Comparison of ENCODE assay signal across 15 mouse cellular contexts in the genomic region with DNA sequence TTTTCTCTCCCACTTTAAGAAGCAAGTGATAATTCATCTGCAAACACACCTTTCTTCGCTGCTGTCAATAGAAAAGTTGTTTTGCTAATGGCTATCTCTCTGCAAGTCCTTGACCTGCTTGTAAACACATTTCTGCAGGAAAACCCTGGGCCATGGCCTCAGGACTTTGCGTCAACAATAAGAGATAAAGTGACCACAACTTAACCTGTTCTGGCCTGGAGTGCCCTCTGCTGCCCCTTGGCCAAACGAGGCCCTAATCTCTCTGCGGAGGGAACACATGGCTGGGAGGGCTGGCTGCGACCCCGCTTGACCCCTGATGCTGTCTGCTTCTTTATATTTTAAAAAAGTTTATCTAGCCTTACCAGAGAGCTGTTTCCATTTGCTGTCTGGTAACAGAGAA.
DNase-seq lines count a peak whose midpoint lies in the region; ATAC-seq and TF ChIP-seq lines count a peak whose summit lies in the region.
"Had no signal": no experiment of that assay in that cellular context is flagged by ENCODE, and none has a peak within 500 bp of the region (broad histone marks: within the 10 kb centered on the region; RNA-seq: fewer than 3 reads in every experiment).

No protein-coding gene starts in this region.

- H3K36me3 ChIP-seq in kidney, adult 2 months (ENCODE audit: control insufficient read depth, insufficient read depth, low read length): no peaks in the 10 kb centered on the region
- H3K36me3 ChIP-seq in kidney, embryonic 16.5 days (ENCODE audit: insufficient read depth, low read length): no peaks in the 10 kb centered on the region
- H3K36me3 ChIP-seq: hindbrain, embryonic 15.5 days; liver, embryonic 15.5 days; midbrain, embryonic 15.5 days had no signal

- DNase-seq in kidney, adult 2 months: peak; percentile 64
- peak; percentile 4 for DNase-seq in adipocyte (ENCODE audit: low spot score)
- peak; percentile 68 for DNase-seq in embryo, embryonic 10.5 days (ENCODE audit: low spot score)
- peak; percentile 60 to 63 for DNase-seq in kidney, postnatal 36 days
- DNase-seq in layer of hippocampus, postnatal 25 days (ENCODE audit: extremely low spot score in 1 of 2, low spot score in 1 of 2): no peak
- DNase-seq in heart, postnatal 36 days: no peak
- DNase-seq: cerebellum, adult 8-10 months; lung, postnatal 36 days; right cerebral cortex, adult 18-20 months had no signal

- intact Hi-C loops in heart, postnatal 36 days (cut with DNase I): no loop called here

- no peak overlapping the region for H3K4me3 ChIP-seq in kidney, adult 2 months (ENCODE audit: insufficient read depth, low read depth, low read length)
- no peak overlapping the region for H3K4me3 ChIP-seq in kidney, embryonic 16.5 days (ENCODE audit: low read length)
- H3K4me3 ChIP-seq: layer of hippocampus, adult 2 months; liver, embryonic 15.5 days; midbrain, embryonic 15.5 days had no signal

- WGBS in kidney, adult 2 months: 42% methylated on average over 6 of the region's 6 CpGs
- WGBS in kidney, embryonic 16.5 days: 27% methylated on average over 6 of the region's 6 CpGs

- H3K27me3 ChIP-seq in kidney, adult 2 months (replicated peaks; ENCODE audit: control insufficient read depth, insufficient read depth, low read length): no peaks in the 10 kb centered on the region
- no peaks in the 10 kb centered on the region for H3K27me3 ChIP-seq in kidney, embryonic 16.5 days (ENCODE audit: insufficient read depth, low read length)
- H3K27me3 ChIP-seq: hindbrain, embryonic 15.5 days; liver, embryonic 15.5 days; midbrain, embryonic 15.5 days had no signal

- H3K4me1 ChIP-seq in kidney, adult 2 months (ENCODE audit: control insufficient read depth, insufficient read depth, low read length): no peaks in the 10 kb centered on the region
- H3K4me1 ChIP-seq in kidney, embryonic 16.5 days (ENCODE audit: insufficient read depth, low read length): no peaks in the 10 kb centered on the region
- H3K4me1 ChIP-seq: liver, embryonic 15.5 days had no signal

- ATAC-seq in kidney, embryonic 16.5 days (ENCODE audit: low FRiP score, low TSS enrichment): no peak
- ATAC-seq: activated CD4-positive, CD25-positive, alpha-beta regulatory T cell, adult 4 months; midbrain, embryonic 15.5 days had no signal

- H3K27ac ChIP-seq in kidney, adult 2 months (ENCODE audit: insufficient read depth, low read depth, low read length): no peak overlapping the region
- H3K27ac ChIP-seq in kidney, embryonic 16.5 days (ENCODE audit: low read length): no peak overlapping the region
- H3K27ac ChIP-seq: hindbrain, embryonic 15.5 days; layer of hippocampus, adult 2 months; liver, embryonic 15.5 days; midbrain, embryonic 15.5 days had no signal

- no peak for TF ChIP-seq POLR2A in kidney, adult 2 months (IDR thresholded peaks at IDR 0.05; ENCODE audit: low read depth, low read length)

- no peak overlapping the region for H3K9ac ChIP-seq in kidney, embryonic 16.5 days (replicated peaks; ENCODE audit: low read length)
- H3K9ac ChIP-seq: hindbrain, embryonic 15.5 days; liver, embryonic 15.5 days; midbrain, embryonic 15.5 days had no signal

- no peaks in the 10 kb centered on the region for H3K9me3 ChIP-seq in kidney, embryonic 16.5 days (ENCODE audit: low read length)
- H3K9me3 ChIP-seq: hindbrain, embryonic 15.5 days; liver, embryonic 15.5 days; midbrain, embryonic 15.5 days had no signal

- no peak overlapping the region for H3K4me2 ChIP-seq in kidney, embryonic 16.5 days (replicated peaks; ENCODE audit: low read depth, low read length)
- H3K4me2 ChIP-seq: liver, embryonic 15.5 days had no signal

- TF ChIP-seq CTCF in kidney, adult 2 months (conservative IDR thresholded peaks at IDR 0.05; ENCODE audit: insufficient read depth, insufficient read length, low read depth, low read length): peak; percentile 34; the same call in 1 of the 2 replicates

Comparison
In these comparisons a context has a peak if more than half of its experiments do, and no peak if none do; other contexts are left out.
1. DNase-seq: peak in kidney, adult 2 months (single experiment), adipocyte (single experiment), embryo, embryonic 10.5 days (single experiment) and kidney, postnatal 36 days (2 of 2); none in layer of hippocampus, postnatal 25 days (0 of 2) and heart, postnatal 36 days (0 of 2).